Mouse (Mus musculus) liver, postnatal 0 days (tissue): ENCODE data around the gene Thbs1. TPM values are rescaled to one million over a fixed set of nuclear protein-coding genes. Genes with fewer than 3 reads are reported as not detected.

Source experiments
- ATAC-seq: fragments of 200-750 bp; cut with Nextera tagmentation; 2 replicates; pipeline ENCODE4 v1.8.0; 2017; ENCODE audit warnings: mild to moderate bottlenecking, moderate library complexity
- DNase-seq: peaks from one replicate; pipeline ENCODE4 v3.0.0-alpha.2; 2016
- H3K27ac ChIP-seq: fragments of 300-500 bp; sonication (generic); 2 replicates; pipeline ENCODE4 v1.5.1; 2014; ENCODE audit warnings: antibody characterized with exemption, moderate library complexity, mild to moderate bottlenecking, low read depth
- H3K27me3 ChIP-seq: fragments of 300-500 bp; sonication (generic); 2 replicates; pipeline ENCODE4 v1.6.1; 2014; ENCODE audit warnings: low read length, control low read depth, mixed read lengths; ENCODE audit not compliant: insufficient read depth
- H3K36me3 ChIP-seq: fragments of 300-500 bp; sonication (generic); replicated peaks from 2 replicates; pipeline ENCODE4 v1.6.1; 2014; ENCODE audit warnings: mild to moderate bottlenecking, control low read depth, low read length, moderate library complexity, mixed read lengths; ENCODE audit not compliant: insufficient read depth
- H3K4me1 ChIP-seq: fragments of 300-500 bp; sonication (generic); 2 replicates; pipeline ENCODE4 v1.6.1; 2014; ENCODE audit warnings: antibody characterized with exemption, mild to moderate bottlenecking, control low read depth; ENCODE audit not compliant: insufficient read depth
- H3K4me2 ChIP-seq: fragments of 300-500 bp; sonication (generic); 2 replicates; pipeline ENCODE4 v1.6.1; 2014; ENCODE audit warnings: low read depth, mild to moderate bottlenecking, low read length, moderate library complexity, mixed read lengths
- H3K4me3 ChIP-seq: fragments of 300-500 bp; sonication (generic); 2 replicates; pipeline ENCODE4 v1.5.1; 2014; ENCODE audit warnings: low read depth, low read length
- H3K9ac ChIP-seq: fragments of 300-500 bp; sonication (generic); replicated peaks from 2 replicates; pipeline ENCODE4 v1.6.1; 2014; ENCODE audit warnings: mild to moderate bottlenecking, moderate library complexity
- H3K9me3 ChIP-seq: fragments of 300-500 bp; sonication (generic); 2 replicates; pipeline ENCODE4 v1.6.1; 2016; ENCODE audit warnings: mild to moderate bottlenecking, control low read depth, low read length, mixed read lengths
- CTCF ChIP-seq: sonication (generic); IDR thresholded peaks from 2 replicates; pipeline ENCODE4 v1.5.1; 2016; ENCODE audit warnings: antibody characterized with exemption, low read depth
- EP300 ChIP-seq: IDR thresholded peaks from 2 replicates; pipeline ENCODE4 v1.6.1; 2016; ENCODE audit warnings: antibody characterized with exemption, low read depth, mild to moderate bottlenecking
- WGBS: fragments of 180-500 bp; shearing (Covaris S2); extraction: QIAGEN DNeasy Blood & Tissue Kit; methylation state at CpG from one replicate; pipeline ENCODE4 v1.1.7; 2014; ENCODE audit not compliant: insufficient replicate concordance; 5-methylcytosine and 5-hydroxymethylcytosine counted together
- polyA plus RNA-seq: library from polyadenylated mRNA; unstranded; fragments of >200 nt; fragmentation: Nextera tagmentation; extraction: Ambion mirVana; gene quantifications from 2 replicates; pipeline ENCODE4 v1.2.1, GENCODE M21; 2015

The Thbs1 gene
- polyA plus RNA-seq: 22.7 and 29.3 TPM in 2 replicates

DNA sequence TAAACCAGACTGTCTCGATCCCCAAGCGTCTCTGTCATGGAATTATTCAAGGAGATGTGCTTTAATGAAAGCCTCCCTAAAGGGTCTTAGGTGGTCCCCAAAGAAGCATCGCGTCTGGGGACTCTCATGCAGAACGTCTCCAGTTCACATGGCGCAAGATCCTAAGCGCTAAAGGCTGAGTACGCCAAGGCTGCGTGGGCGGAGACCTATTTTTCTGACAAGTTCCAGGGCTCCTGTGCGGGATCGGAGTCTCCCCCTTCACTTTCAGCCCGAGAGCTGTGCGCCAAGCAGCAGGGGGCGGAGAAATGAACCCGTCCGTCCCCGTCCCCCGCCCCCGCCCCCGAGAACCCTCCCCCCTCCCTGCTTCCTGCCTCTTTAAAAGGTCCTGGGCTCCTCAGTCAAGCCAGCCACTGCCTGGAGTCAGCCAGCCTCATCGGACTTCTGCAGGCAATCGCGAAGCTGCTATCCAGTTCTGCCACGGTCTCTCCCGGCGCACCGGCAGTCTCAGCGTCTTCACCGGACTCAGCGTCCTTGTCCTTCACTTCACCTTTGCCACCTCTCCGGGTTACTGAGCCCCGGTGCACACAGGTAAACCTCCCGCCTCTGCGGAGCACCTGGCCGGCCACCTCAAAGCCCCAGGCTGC is at the start of gene Thbs1:
TSS of gene Thbs1 (plus strand) at position 389 of the 644 bp plus-strand sequence.
- Histone ChIP-seq H3K4me3 (peak within 1 kb of the TSS; percentile 55), H3K9me3 (no peaks in the 10 kb centered on the region), H3K4me2 (peak within 1 kb of the TSS; percentile 79), H3K9ac (peak within 1 kb of the TSS; percentile 35), H3K36me3 (0 out of 2 replicates have a peak, but pooled peaks cover 6% of the 10 kb centered on the region), H3K4me1 (0 out of 2 replicates have a peak, but pooled peaks cover 3% of the 10 kb centered on the region), H3K27me3 (peaks cover 14% of the 10 kb centered on the region), H3K27ac (peak within 1 kb of the TSS; percentile 72)
- WGBS: 1% methylated on average over 36 of the region's 36 CpGs
- no peak for TF ChIP-seq CTCF
- no peak for TF ChIP-seq EP300
- DNase-seq (peak; percentile 67), ATAC-seq (peak; percentile 70)

DNA sequence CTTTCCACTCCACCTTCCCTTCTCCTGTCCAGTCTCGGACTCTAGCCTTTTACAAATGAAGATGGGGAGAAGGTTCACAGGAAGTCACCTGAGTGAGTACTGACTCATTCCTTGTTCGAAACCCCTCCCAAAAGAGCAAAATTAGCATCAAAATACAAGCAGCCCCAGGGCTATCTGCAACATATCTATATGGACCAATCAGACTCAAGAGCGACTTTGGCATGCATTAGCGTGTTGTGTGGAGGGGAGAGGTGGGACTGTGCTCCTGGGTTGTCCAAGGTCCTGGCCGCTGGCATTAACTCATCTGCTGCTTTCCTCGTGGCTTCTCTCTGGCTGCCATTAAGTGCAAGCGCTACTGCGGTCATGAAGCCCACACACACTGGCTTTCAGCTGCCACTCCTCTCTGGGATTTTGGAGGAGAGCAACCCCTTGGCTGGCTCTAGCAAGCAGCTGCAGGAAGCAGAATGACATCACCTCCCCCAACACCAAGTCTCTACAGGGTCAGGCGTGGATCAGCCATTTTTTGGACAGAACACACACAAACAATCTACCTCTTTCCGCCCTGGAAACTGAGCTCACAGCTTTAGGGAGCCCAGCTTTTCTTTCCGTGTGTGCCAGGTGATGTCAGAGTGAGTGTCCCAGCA is 47.4 kb upstream of the Thbs1 start:
- H3K9me3 ChIP-seq: no peaks in the 10 kb centered on the region
- DNase-seq (no peak), ATAC-seq (no peak)
- no peak overlapping the region for H3K4me3 ChIP-seq
- 74% methylated on average over 11 of the region's 11 CpGs for WGBS
- H3K4me2 ChIP-seq: no peak overlapping the region
- H3K36me3 ChIP-seq: no peaks in the 10 kb centered on the region
- H3K27me3 ChIP-seq: no peaks in the 10 kb centered on the region
- no peak for TF ChIP-seq EP300
- TF ChIP-seq CTCF: no peak
- H3K27ac ChIP-seq: no peak overlapping the region
- no peaks in the 10 kb centered on the region for H3K4me1 ChIP-seq
- H3K9ac ChIP-seq: no peak overlapping the region

DNA sequence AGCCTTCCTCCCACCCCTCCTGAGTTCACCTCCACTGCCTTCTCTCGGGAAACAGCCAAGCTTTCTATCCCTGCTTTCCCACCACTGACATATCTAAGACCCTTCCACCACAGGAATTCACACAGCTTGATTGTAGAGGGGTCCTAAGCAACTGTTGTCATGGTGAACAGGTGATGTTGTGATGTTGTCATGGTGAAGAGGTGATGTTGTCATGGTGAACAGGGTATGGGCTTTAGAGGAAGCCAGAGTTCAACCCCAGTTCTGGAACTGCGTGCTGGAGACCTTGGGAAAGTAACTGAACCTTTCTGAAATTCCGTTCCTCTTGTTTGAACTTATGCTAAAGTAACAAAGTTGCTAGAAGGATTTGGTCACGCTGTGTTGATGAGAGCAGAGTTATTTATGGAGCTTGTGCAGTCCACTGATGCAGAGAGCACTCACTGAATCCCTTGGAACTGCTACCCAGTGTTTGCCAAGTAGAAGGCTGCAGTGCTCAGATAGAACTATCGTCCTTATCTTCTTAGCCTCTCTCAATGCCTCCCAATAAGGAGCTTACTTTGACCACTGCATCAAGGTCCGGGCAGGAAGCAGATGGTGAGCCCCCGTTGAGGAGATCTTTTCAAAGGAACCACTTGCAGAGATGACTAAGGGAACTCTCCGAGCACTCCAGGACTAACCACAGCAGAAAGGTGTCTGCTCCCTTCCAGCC is 45.5 kb upstream of the Thbs1 start:
- ATAC-seq: peak; percentile 47; the same call in 1 of the 2 replicates
- Histone ChIP-seq H3K4me2 (no peak overlapping the region), H3K9me3 (no peaks in the 10 kb centered on the region), H3K9ac (no peak overlapping the region), H3K27me3 (no peaks in the 10 kb centered on the region), H3K4me1 (no peaks in the 10 kb centered on the region), H3K4me3 (no peak overlapping the region), H3K27ac (no peak overlapping the region), H3K36me3 (no peaks in the 10 kb centered on the region)
- TF ChIP-seq CTCF: no peak
- peak; percentile 63 for TF ChIP-seq EP300
- no peak for DNase-seq
- 38% methylated on average over 8 of the region's 8 CpGs for WGBS

DNA sequence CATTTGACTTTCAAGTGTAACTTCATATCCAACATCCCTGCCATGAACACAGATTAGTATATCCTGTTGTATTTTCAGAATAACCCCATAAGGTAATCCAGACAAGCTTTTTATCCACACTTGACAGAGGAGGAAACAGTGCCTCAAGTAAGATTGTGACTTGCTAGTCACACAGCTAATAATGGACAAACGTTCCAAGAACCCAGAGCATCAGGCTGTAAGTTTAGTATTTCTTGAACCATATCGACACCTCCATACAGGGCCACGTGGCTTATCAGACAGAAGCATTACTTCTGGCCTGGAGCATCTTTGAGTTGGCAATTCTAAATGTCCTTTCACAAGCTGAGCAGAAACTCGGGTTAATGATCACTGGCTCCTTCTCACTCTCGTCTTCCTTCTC is 41.7 kb upstream of the Thbs1 start:
- TF ChIP-seq CTCF (no peak), EP300 (peak; percentile 67; the same call in 1 of the 2 replicates)
- Histone ChIP-seq H3K4me1 (no peaks in the 10 kb centered on the region), H3K9me3 (no peaks in the 10 kb centered on the region), H3K9ac (no peak overlapping the region), H3K4me3 (no peak overlapping the region), H3K4me2 (no peak overlapping the region), H3K27me3 (no peaks in the 10 kb centered on the region), H3K27ac (no peak overlapping the region), H3K36me3 (no peaks in the 10 kb centered on the region)
- WGBS: 61% methylated on average over 5 of the region's 5 CpGs
- ATAC-seq (no peak), DNase-seq (no peak)

GRCm38 (mm10) chr2:118072811-118073372 is 38.8 kb upstream of the Thbs1 start:
- ATAC-seq (no peak), DNase-seq (no peak)
- H3K27ac ChIP-seq: no peak overlapping the region
- no peak for TF ChIP-seq EP300
- TF ChIP-seq CTCF: no peak
- 78% methylated on average over 7 of the region's 7 CpGs for WGBS
- H3K4me3 ChIP-seq: no peak overlapping the region
- H3K9me3 ChIP-seq: no peaks in the 10 kb centered on the region
- H3K27me3 ChIP-seq: no peaks in the 10 kb centered on the region
- no peak overlapping the region for H3K9ac ChIP-seq
- no peaks in the 10 kb centered on the region for H3K36me3 ChIP-seq
- H3K4me1 ChIP-seq: no peaks in the 10 kb centered on the region
- no peak overlapping the region for H3K4me2 ChIP-seq

GRCm38 (mm10) chr2:118074030-118074429 is 37.6 kb upstream of the Thbs1 start:
- no peaks in the 10 kb centered on the region for H3K9me3 ChIP-seq
- no peak overlapping the region for H3K4me2 ChIP-seq
- WGBS: 70% methylated on average over 2 of the region's 2 CpGs
- H3K27ac ChIP-seq: no peak overlapping the region
- no peak overlapping the region for H3K9ac ChIP-seq
- no peaks in the 10 kb centered on the region for H3K36me3 ChIP-seq
- no peak for TF ChIP-seq EP300
- TF ChIP-seq CTCF: no peak
- no peak for ATAC-seq
- no peaks in the 10 kb centered on the region for H3K27me3 ChIP-seq
- DNase-seq: no peak
- H3K4me1 ChIP-seq: no peaks in the 10 kb centered on the region
- H3K4me3 ChIP-seq: no peak overlapping the region
